Mouse (Mus musculus) hindbrain, postnatal 0 days (tissue): Measurements from ENCODE around the gene Arl4a. TPM values are rescaled to one million over a fixed set of nuclear protein-coding genes. Genes with fewer than 3 reads are reported as not detected.

ENCODE experiments used
- ATAC-seq: fragments of 200-750 bp; cut with Nextera tagmentation; 2 replicates; pipeline ENCODE4 v1.8.0; 2017; ENCODE audit warnings: mild to moderate bottlenecking, moderate TSS enrichment, moderate library complexity
- DNase-seq: peaks from one replicate; pipeline ENCODE4 v3.0.0-alpha.2; 2015; ENCODE audit warnings: low spot score
- H3K27ac ChIP-seq: fragments of 300-500 bp; sonication (generic); 2 replicates; pipeline ENCODE4 v1.5.1; 2014; ENCODE audit warnings: mild to moderate bottlenecking
- H3K27me3 ChIP-seq: fragments of 300-500 bp; sonication (generic); 2 replicates; pipeline ENCODE4 v1.6.1; 2014; ENCODE audit warnings: low read length, mixed read lengths; ENCODE audit not compliant: insufficient read depth
- H3K36me3 ChIP-seq: fragments of 300-500 bp; sonication (generic); 2 replicates; pipeline ENCODE4 v1.6.1; 2014; ENCODE audit warnings: low read length, mixed read lengths; ENCODE audit not compliant: insufficient read depth
- H3K4me1 ChIP-seq: fragments of 300-500 bp; sonication (generic); 2 replicates; pipeline ENCODE4 v1.6.1; 2014; ENCODE audit warnings: antibody characterized with exemption, low read length, mixed read lengths; ENCODE audit not compliant: insufficient read depth
- H3K4me2 ChIP-seq: fragments of 300-500 bp; sonication (generic); 2 replicates; pipeline ENCODE4 v1.6.1; 2014; ENCODE audit warnings: low read depth, mild to moderate bottlenecking, low read length, moderate library complexity, mixed read lengths
- H3K4me3 ChIP-seq: fragments of 300-500 bp; sonication (generic); 2 replicates; pipeline ENCODE4 v1.5.1; 2014; ENCODE audit warnings: low read length
- H3K9ac ChIP-seq: fragments of 300-500 bp; sonication (generic); replicated peaks from 2 replicates; pipeline ENCODE4 v1.6.1; 2014; ENCODE audit warnings: mild to moderate bottlenecking, low read length, moderate library complexity, mixed read lengths
- H3K9me3 ChIP-seq: fragments of 300-500 bp; sonication (generic); 2 replicates; pipeline ENCODE4 v1.6.1; 2016; ENCODE audit warnings: low read length, mixed read lengths
- CTCF ChIP-seq: IDR thresholded peaks from 2 replicates; pipeline ENCODE4 v1.5.1; 2016; ENCODE audit warnings: antibody characterized with exemption, control low read depth, low read depth
- WGBS: fragments of 180-500 bp; shearing (Covaris S2); extraction: QIAGEN DNeasy Blood & Tissue Kit; methylation state at CpG from one replicate; pipeline ENCODE4 v1.1.7; 2014; 5-methylcytosine and 5-hydroxymethylcytosine counted together
- polyA plus RNA-seq: library from polyadenylated mRNA; unstranded; fragments of >200 nt; fragmentation: Nextera tagmentation; extraction: Ambion mirVana; gene quantifications from 2 replicates; pipeline ENCODE4 v1.2.1, GENCODE M21; 2015
- total RNA-seq: library from RNA; depleted of rRNA; stranded (reverse); fragments of >200 nt; gene quantifications from 2 replicates; pipeline ENCODE4 v1.2.3, GENCODE M21; 2014

Arl4a gene
- total and polyA plus RNA-seq, 2 experiments from 2014 or later: 48.3 to 113 TPM

GRCm38 (mm10) chr12:40043816-40044585, 6.2 kb upstream of the Arl4a start:
- TF ChIP-seq CTCF: no peak
- Histone ChIP-seq H3K36me3 (no peaks in the 10 kb centered on the region), H3K27ac (no peak overlapping the region), H3K4me1 (no peaks in the 10 kb centered on the region), H3K4me2 (no peak overlapping the region), H3K9ac (no peak overlapping the region), H3K27me3 (no peaks in the 10 kb centered on the region), H3K9me3 (no peaks in the 10 kb centered on the region), H3K4me3 (no peak overlapping the region)
- ATAC-seq: no peak
- WGBS: 64% methylated on average over 8 of the region's 8 CpGs
- DNase-seq: no peak

- TF ChIP-seq CTCF: peak; percentile 67
- Histone ChIP-seq H3K4me3 (no peak overlapping the region), H3K9ac (no peak overlapping the region), H3K9me3 (no peaks in the 10 kb centered on the region), H3K27me3 (no peaks in the 10 kb centered on the region), H3K27ac (no peak overlapping the region), H3K4me1 (no peaks in the 10 kb centered on the region), H3K4me2 (no peak overlapping the region), H3K36me3 (no peaks in the 10 kb centered on the region)
- peak; percentile 79 for DNase-seq
- ATAC-seq: no peak
These were observed 2.2 kb upstream of the Arl4a start for GRCm38 (mm10) chr12:40040067-40040466.

GRCm38 (mm10) chr12:40037226-40037813, 505 bp downstream of the Arl4a start:
- H3K4me3 ChIP-seq: peak overlapping the region; percentile 91
- peak overlapping the region; percentile 98 for H3K27ac ChIP-seq
- peak overlapping the region; percentile 57 for H3K4me2 ChIP-seq
- ATAC-seq (peak; percentile 98), DNase-seq (peak; percentile 98)
- WGBS: under 1% methylated on average over 37 of the region's 60 CpGs
- no peaks in the 10 kb centered on the region for H3K9me3 ChIP-seq
- H3K27me3 ChIP-seq: no peaks in the 10 kb centered on the region
- H3K36me3 ChIP-seq: no peaks in the 10 kb centered on the region
- peak; percentile 59 for TF ChIP-seq CTCF
- H3K4me1 ChIP-seq: 0 out of 2 replicates have a peak, but pooled peaks cover 5% of the 10 kb centered on the region
- H3K9ac ChIP-seq: peak overlapping the region; percentile 94

GRCm38 (mm10) chr12:40036666-40037065, 1.2 kb downstream of the Arl4a start:
- no peaks in the 10 kb centered on the region for H3K27me3 ChIP-seq
- no peaks in the 10 kb centered on the region for H3K36me3 ChIP-seq
- DNase-seq (peak; percentile 28), ATAC-seq (no peak)
- peak overlapping the region; percentile 57 for H3K4me2 ChIP-seq
- peak overlapping the region; percentile 91 for H3K4me3 ChIP-seq
- no peak for TF ChIP-seq CTCF
- H3K27ac ChIP-seq: peak overlapping the region; percentile 98
- no peaks in the 10 kb centered on the region for H3K9me3 ChIP-seq
- H3K4me1 ChIP-seq: 0 out of 2 replicates have a peak, but pooled peaks cover 5% of the 10 kb centered on the region
- H3K9ac ChIP-seq: peak overlapping the region; percentile 94
- 1% methylated on average over 11 of the region's 11 CpGs for WGBS

- WGBS: 32% methylated on average over 4 of the region's 4 CpGs
- Histone ChIP-seq H3K36me3 (no peaks in the 10 kb centered on the region), H3K9me3 (no peaks in the 10 kb centered on the region), H3K4me3 (peak overlapping the region; percentile 91), H3K9ac (peak overlapping the region; percentile 94; the same call in 1 of the 2 replicates), H3K27ac (0 out of 2 replicates have a peak overlapping the region, but pooled peaks have one; percentile 98), H3K4me2 (peak overlapping the region; percentile 57), H3K4me1 (0 out of 2 replicates have a peak, but pooled peaks cover 5% of the 10 kb centered on the region), H3K27me3 (no peaks in the 10 kb centered on the region)
- no peak for DNase-seq
- TF ChIP-seq CTCF: no peak
- no peak for ATAC-seq
These were observed 2.3 kb downstream of the Arl4a start for GRCm38 (mm10) chr12:40035506-40035905.

- Histone ChIP-seq H3K27ac (no peak overlapping the region), H3K4me1 (0 out of 2 replicates have a peak, but pooled peaks cover under 1% of the 10 kb centered on the region), H3K9me3 (no peaks in the 10 kb centered on the region), H3K9ac (no peak overlapping the region), H3K36me3 (no peaks in the 10 kb centered on the region), H3K4me2 (no peak overlapping the region), H3K27me3 (no peaks in the 10 kb centered on the region), H3K4me3 (no peak overlapping the region)
- DNase-seq (no peak), ATAC-seq (no peak)
- no peak for TF ChIP-seq CTCF
- 89% methylated on average over 4 of the region's 4 CpGs for WGBS
These were observed 8.6 kb downstream of the Arl4a start for GRCm38 (mm10) chr12:40029201-40029600.
